Mouse (Mus musculus) liver, embryonic 12.5 days (tissue): ENCODE results near the gene Lrrc74a. TPM values are rescaled to one million over a fixed set of nuclear protein-coding genes. Genes with fewer than 3 reads are reported as not detected.
A peak's percentile ranks its signal among the peaks of the same experiment; 100 is the strongest.

Experiments
- ATAC-seq: fragments of 200-750 bp; cut with Nextera tagmentation; 2 replicates; pipeline ENCODE4 v1.8.0; 2017; ENCODE audit warnings: moderate number of reproducible peaks, mild to moderate bottlenecking, moderate library complexity
- H3K27ac ChIP-seq: fragments of 300-500 bp; sonication (generic); 2 replicates; pipeline ENCODE4 v1.5.1; 2016; ENCODE audit warnings: mild to moderate bottlenecking
- H3K27me3 ChIP-seq: fragments of 300-500 bp; sonication (generic); replicated peaks from 2 replicates; pipeline ENCODE4 v1.6.1; 2016; ENCODE audit warnings: mild to moderate bottlenecking, moderate library complexity
- H3K36me3 ChIP-seq: fragments of 300-500 bp; sonication (generic); 2 replicates; pipeline ENCODE4 v1.6.1; 2016; ENCODE audit warnings: mild to moderate bottlenecking, moderate library complexity
- H3K4me1 ChIP-seq: fragments of 300-500 bp; sonication (generic); 2 replicates; pipeline ENCODE4 v1.6.1; 2016
- H3K4me2 ChIP-seq: fragments of 300-500 bp; sonication (generic); 2 replicates; pipeline ENCODE4 v1.6.1; 2016; ENCODE audit warnings: mild to moderate bottlenecking, moderate library complexity
- H3K4me3 ChIP-seq: fragments of 300-500 bp; sonication (generic); 2 replicates; pipeline ENCODE4 v1.5.1; 2016; ENCODE audit warnings: mild to moderate bottlenecking, moderate library complexity
- H3K9ac ChIP-seq: fragments of 300-500 bp; sonication (generic); 2 replicates; pipeline ENCODE4 v1.6.1; 2016; ENCODE audit warnings: mild to moderate bottlenecking, moderate library complexity
- H3K9me3 ChIP-seq: fragments of 300-500 bp; sonication (generic); replicated peaks from 2 replicates; pipeline ENCODE4 v1.6.1; 2016; ENCODE audit warnings: mild to moderate bottlenecking, moderate library complexity
- WGBS: fragments of 180-500 bp; shearing (Covaris S2); methylation state at CpG from one replicate; pipeline ENCODE4 v1.1.7; 2016; ENCODE audit not compliant: insufficient replicate concordance; 5-methylcytosine and 5-hydroxymethylcytosine counted together
- polyA plus RNA-seq: library from polyadenylated mRNA; unstranded; fragments of >200 nt; fragmentation: Nextera tagmentation; extraction: Ambion mirVana; gene quantifications from 2 replicates; pipeline ENCODE4 v1.2.1, GENCODE M21; 2016

Gene Lrrc74a
- polyA plus RNA-seq, 1 experiment from 2014 or later, result not detected

DNA sequence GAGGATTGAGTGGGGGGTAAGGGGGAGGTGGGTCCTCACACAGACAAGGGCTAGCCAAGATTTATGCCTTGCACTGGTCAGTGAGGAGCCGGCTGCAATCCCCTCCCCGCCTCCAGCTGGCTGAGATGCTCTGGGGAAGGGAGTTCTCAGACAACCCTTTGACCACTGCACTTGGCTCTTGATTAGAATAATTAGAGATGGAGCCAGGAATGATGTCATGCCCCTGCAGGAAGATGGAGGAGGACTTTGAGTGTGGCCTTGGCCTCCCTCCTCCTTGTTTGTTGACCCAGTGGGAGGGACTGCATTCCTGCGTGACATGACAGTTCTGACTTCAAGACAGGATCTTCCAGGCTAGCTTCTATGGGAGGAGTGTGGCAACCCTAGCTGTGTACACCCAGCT is 59.7 kb downstream of the Lrrc74a start:
- H3K9ac ChIP-seq, result no peak overlapping the region
- ATAC-seq, result no peak

DNA sequence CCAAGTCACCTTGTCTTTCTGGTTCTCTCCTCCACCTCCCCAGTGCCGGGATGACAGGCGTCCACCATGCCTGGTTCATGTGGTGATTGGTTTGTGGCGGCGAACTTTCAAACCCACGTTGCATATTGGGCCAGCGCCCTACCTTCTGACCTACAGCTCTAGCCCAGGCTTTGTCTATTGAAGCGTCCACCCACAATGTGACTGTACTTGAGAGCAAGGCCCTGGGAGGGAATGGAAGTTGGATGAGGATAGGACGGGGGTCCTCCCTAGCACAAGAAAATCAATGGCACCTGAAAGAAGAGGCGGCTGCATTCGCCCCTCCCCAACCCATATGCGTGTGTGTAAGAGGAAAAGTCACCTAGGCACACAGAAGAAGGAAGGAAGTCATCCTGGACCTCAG is 60.2 kb downstream of the Lrrc74a start:
- H3K36me3 ChIP-seq, result no peaks in the 10 kb centered on the region
- H3K27me3 ChIP-seq, result 0 out of 2 replicates have a peak, but pooled peaks cover 6% of the 10 kb centered on the region
- H3K9ac ChIP-seq, result no peak overlapping the region
- WGBS, result 77% methylated on average over 11 of the region's 11 CpGs
- no peak for ATAC-seq
- no peaks in the 10 kb centered on the region for H3K9me3 ChIP-seq
- no peak overlapping the region for H3K4me3 ChIP-seq
- no peak overlapping the region for H3K27ac ChIP-seq
- no peak overlapping the region for H3K4me2 ChIP-seq
- H3K4me1 ChIP-seq, result peaks cover 30% of the 10 kb centered on the region

More for the DNA sequence above, 59.7 kb downstream of the Lrrc74a start:
- 67% methylated on average over 3 of the region's 3 CpGs for WGBS
- Histone ChIP-seq H3K9me3 (no peaks in the 10 kb centered on the region), H3K4me3 (no peak overlapping the region), H3K4me1 (peaks cover 25% of the 10 kb centered on the region), H3K27me3 (0 out of 2 replicates have a peak, but pooled peaks cover 6% of the 10 kb centered on the region), H3K27ac (no peak overlapping the region), H3K36me3 (no peaks in the 10 kb centered on the region), H3K4me2 (no peak overlapping the region)

DNA sequence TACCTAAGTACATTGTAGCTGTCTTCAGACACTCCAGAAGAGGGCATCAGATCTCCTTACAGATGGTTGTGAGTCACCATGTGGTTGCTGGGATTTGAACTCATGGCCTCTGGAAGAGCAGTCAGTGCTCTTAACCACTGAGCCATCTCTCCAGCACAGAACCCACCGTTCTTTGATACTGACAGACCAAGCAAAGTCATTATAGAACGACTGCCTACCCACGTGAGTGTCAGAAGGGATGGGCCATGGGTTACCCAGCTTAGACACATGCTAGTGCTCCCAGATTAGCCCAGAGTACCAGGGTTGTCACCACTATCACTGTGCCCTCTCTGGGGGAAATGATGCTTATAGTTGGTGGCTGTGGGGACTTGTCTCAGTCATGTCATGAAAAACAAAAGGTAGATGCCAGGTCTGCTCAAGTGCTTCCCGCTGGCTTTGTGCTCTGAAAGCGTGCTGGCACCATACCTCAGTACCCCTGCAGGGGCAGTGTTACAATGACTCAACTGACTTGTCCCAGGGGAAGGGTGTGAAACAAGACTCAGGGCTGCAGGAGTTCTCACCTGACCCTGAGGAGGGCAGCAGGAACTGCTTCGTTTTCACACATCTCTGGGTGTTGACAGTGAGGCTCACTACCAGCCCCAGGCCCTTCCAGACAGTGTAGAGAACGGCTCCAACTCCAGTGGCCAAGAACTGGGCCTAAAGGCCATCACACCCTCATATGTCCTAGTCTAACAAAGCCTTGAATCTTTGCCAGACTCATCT is 61.1 kb downstream of the Lrrc74a start:
- ATAC-seq, result peak; percentile 66
- Histone ChIP-seq H3K4me2 (peak overlapping the region; percentile 31; the same call in 1 of the 2 replicates), H3K27ac (peak overlapping the region; percentile 52), H3K27me3 (no peaks in the 10 kb centered on the region), H3K4me3 (no peak overlapping the region), H3K9ac (no peak overlapping the region), H3K36me3 (no peaks in the 10 kb centered on the region), H3K4me1 (peaks cover 36% of the 10 kb centered on the region), H3K9me3 (no peaks in the 10 kb centered on the region)
- WGBS, result 55% methylated on average over 7 of the region's 7 CpGs

DNA sequence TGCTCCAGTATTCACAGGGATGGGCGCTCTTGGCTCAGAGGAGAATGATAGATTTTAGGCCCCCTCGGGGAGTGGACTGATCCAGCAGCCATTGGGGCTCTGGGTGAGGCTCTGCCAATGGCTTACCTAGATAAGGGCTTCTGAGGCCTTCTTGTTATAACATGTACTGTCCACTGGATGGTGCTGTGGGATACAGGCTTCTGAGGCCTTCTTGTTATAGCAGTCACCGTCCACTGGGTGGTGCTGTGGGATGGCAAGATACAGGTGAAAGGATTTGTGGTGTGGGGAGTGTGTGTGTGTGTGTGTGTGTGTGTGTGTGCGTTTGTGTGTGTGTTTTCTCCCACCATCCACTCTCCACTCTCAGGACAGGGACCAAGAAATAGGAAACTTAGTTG is 61.7 kb downstream of the Lrrc74a start:
- peak overlapping the region; percentile 52 for H3K27ac ChIP-seq

DNA sequence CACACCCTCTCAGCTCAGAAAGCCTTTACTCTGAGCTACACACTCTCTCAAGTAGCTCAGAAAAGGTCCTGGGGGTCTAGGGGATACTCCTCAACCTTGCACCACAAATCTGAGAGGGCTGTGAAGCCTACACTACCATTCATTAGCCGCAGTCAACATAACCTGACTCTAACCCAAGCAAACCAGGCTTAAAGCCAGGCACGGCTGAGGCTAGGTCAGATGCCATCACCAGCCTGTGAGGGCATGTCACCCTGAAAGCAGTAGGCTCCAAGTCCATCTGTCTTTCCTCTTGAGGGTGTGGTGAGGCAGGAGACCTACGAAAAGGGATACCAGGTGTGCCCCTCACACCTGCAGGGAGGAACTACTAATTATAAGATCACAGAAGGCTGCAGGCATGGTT is 62.2 kb downstream of the Lrrc74a start:
- no peaks in the 10 kb centered on the region for H3K9me3 ChIP-seq
- peaks cover 47% of the 10 kb centered on the region for H3K4me1 ChIP-seq
- no peak overlapping the region for H3K9ac ChIP-seq
- H3K27ac ChIP-seq, result no peak overlapping the region
- no peak overlapping the region for H3K4me2 ChIP-seq
- 60% methylated on average over 3 of the region's 3 CpGs for WGBS
- H3K36me3 ChIP-seq, result no peaks in the 10 kb centered on the region
- no peaks in the 10 kb centered on the region for H3K27me3 ChIP-seq
- ATAC-seq, result no peak
- no peak overlapping the region for H3K4me3 ChIP-seq

More for the DNA sequence above, 61.7 kb downstream of the Lrrc74a start:
- no peaks in the 10 kb centered on the region for H3K9me3 ChIP-seq
- no peaks in the 10 kb centered on the region for H3K27me3 ChIP-seq
- WGBS, result under 1% methylated on average over 4 of the region's 4 CpGs
- H3K36me3 ChIP-seq, result no peaks in the 10 kb centered on the region
- ATAC-seq, result peak; percentile 83
- H3K4me1 ChIP-seq, result peaks cover 42% of the 10 kb centered on the region
- H3K4me2 ChIP-seq, result peak overlapping the region; percentile 31; the same call in 1 of the 2 replicates
- no peak overlapping the region for H3K4me3 ChIP-seq
- no peak overlapping the region for H3K9ac ChIP-seq

DNA sequence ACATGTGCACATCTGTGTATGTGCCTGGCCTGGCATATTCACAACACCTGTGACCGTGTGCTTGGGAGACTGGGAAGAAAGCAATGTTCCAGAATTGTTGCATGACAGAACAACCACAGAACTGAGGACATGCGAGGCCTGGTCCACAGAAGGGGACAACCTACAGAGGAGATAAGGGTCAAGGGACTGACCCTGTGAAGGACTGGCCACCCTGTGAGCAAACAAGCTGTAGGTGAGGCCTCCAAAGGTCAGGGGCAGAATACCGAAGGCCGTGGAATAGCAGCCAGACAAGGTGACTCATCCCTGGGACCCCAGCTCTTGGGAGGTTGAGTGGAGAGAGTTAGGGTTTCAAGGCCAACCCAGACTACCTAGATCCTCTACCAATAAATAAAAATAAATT is 63.6 kb downstream of the Lrrc74a start:
- no peak overlapping the region for H3K9ac ChIP-seq
- H3K4me2 ChIP-seq, result no peak overlapping the region
- H3K9me3 ChIP-seq, result no peaks in the 10 kb centered on the region
- ATAC-seq, result no peak
- H3K27ac ChIP-seq, result no peak overlapping the region
- H3K36me3 ChIP-seq, result no peaks in the 10 kb centered on the region
- H3K27me3 ChIP-seq, result peaks cover 4% of the 10 kb centered on the region; the same call in 1 of the 2 replicates
- peaks cover 61% of the 10 kb centered on the region for H3K4me1 ChIP-seq
- no peak overlapping the region for H3K4me3 ChIP-seq
- 79% methylated on average over 4 of the region's 4 CpGs for WGBS

DNA sequence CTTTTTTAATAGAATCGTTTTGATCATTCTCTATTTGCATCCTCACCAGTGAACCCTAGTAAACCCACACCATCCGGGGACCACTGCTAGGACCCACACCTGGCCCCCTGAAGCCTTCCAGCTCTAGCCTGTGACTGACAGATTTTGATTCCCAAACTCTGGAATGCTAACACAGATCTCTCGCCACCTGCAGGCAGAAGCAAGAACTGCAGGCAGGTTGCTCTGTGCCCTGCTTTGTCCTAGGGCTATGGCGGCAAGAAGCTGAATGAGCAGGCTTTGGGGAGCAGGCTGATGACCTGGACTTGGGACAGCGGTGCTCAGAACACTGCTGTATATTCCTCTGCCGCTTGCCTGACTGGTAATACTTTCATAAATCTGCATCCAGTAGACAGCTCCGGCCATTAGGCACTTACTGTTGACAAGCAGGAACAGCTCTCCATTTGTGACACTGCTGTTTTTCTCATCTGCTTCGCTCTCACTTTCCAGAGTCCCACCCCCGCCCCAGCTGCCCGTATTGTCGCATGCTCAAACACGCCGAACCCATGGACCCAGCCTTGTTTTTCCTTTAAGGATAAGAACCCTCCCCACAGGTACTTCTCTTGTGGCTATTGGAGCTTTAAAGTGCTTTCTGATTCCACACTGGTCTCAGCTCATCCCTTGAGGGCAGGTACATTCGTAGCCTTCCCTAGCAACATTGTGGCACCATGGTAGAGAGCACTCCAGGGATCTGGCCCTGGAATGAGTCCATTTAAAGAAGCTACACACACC is 64.8 kb downstream of the Lrrc74a start:
- H3K4me3 ChIP-seq, result no peak overlapping the region
- H3K36me3 ChIP-seq, result no peaks in the 10 kb centered on the region
- 33% methylated on average over 14 of the region's 14 CpGs for WGBS
- H3K4me2 ChIP-seq, result no peak overlapping the region
- peaks cover 10% of the 10 kb centered on the region for H3K27me3 ChIP-seq
- H3K9ac ChIP-seq, result no peak overlapping the region
- H3K9me3 ChIP-seq, result no peaks in the 10 kb centered on the region
- peaks cover 61% of the 10 kb centered on the region for H3K4me1 ChIP-seq
- ATAC-seq, result no peak
- H3K27ac ChIP-seq, result peak overlapping the region; percentile 15

DNA sequence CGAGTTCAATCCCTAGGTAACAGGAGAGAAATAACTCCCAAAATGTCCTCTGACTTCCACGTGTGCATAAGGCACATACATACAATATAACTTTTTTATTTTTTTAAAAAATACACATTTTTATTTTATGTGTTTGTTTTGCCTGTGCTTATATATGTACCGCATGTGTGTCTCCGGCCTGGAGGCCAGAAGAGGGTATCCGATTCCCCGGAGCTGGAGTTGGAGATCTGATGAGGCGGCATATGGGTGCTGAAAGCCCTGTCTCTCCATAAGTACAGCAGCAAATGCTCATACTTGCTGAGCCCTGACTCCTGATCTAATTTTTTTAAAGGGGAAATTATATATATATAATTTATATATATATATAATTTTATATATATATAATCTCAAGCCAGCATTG is 65.6 kb downstream of the Lrrc74a start:
- no peak for ATAC-seq

DNA sequence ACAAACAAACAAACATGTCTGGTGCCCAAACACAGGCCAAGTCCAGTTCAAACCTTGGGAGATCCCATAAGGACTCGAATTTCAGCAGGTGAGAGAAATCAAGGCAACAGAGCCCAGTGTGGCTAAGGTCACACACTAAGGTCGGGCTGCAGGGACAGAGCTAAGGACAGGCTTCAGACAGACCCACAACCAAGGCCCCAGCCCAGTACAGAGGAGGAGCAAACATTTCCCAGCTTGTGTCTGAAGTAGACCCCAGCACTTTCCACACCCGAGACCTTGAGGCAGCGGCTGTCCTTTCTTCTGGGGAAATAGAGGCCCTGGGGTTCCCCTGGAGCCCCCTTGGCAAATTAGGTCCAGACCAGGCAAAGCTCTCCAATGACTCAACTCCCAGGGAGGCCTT is 66.2 kb downstream of the Lrrc74a start:
- Histone ChIP-seq H3K4me1 (peaks cover 58% of the 10 kb centered on the region), H3K9me3 (no peaks in the 10 kb centered on the region), H3K9ac (peak overlapping the region; percentile 19; the same call in 1 of the 2 replicates), H3K27ac (peak overlapping the region; percentile 79), H3K4me2 (peak overlapping the region; percentile 65), H3K4me3 (no peak overlapping the region), H3K27me3 (peaks cover 23% of the 10 kb centered on the region), H3K36me3 (no peaks in the 10 kb centered on the region)
- WGBS, result 25% methylated on average over 4 of the region's 4 CpGs
- ATAC-seq, result no peak

More for the DNA sequence above, 65.6 kb downstream of the Lrrc74a start:
- peaks cover 61% of the 10 kb centered on the region for H3K4me1 ChIP-seq
- H3K9me3 ChIP-seq, result no peaks in the 10 kb centered on the region
- no peak overlapping the region for H3K4me3 ChIP-seq
- no peak overlapping the region for H3K27ac ChIP-seq
- H3K36me3 ChIP-seq, result no peaks in the 10 kb centered on the region
- WGBS, result 85% methylated on average over 7 of the region's 7 CpGs
- no peak overlapping the region for H3K9ac ChIP-seq
- no peak overlapping the region for H3K4me2 ChIP-seq
- peaks cover 18% of the 10 kb centered on the region for H3K27me3 ChIP-seq

DNA sequence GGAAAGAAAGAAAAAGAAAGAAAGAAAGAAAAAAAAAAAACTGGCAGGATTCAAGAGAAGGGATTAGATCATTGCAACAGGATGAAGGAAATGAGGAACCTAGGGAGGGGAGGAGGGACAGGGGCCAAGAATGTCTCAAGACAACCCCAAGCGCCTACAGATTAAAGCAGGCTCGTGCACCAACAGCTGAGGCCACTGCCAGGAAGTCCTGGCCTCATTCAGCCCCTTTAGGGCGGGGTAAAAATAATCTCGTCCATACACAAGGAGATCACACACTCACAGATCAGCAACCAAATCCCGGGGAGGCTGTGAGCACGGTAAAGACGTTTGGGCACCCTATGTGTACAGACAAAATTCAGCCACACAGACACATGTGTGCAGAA is 66.6 kb downstream of the Lrrc74a start:
- Histone ChIP-seq H3K36me3 (no peaks in the 10 kb centered on the region), H3K4me1 (peaks cover 53% of the 10 kb centered on the region), H3K4me3 (peak overlapping the region; percentile 27; the same call in 1 of the 2 replicates), H3K27me3 (peaks cover 27% of the 10 kb centered on the region), H3K4me2 (peak overlapping the region; percentile 65), H3K27ac (peak overlapping the region; percentile 79), H3K9me3 (no peaks in the 10 kb centered on the region), H3K9ac (peak overlapping the region; percentile 43; the same call in 1 of the 2 replicates)
- ATAC-seq, result peak; percentile 79
- 2% methylated on average over 7 of the region's 7 CpGs for WGBS

DNA sequence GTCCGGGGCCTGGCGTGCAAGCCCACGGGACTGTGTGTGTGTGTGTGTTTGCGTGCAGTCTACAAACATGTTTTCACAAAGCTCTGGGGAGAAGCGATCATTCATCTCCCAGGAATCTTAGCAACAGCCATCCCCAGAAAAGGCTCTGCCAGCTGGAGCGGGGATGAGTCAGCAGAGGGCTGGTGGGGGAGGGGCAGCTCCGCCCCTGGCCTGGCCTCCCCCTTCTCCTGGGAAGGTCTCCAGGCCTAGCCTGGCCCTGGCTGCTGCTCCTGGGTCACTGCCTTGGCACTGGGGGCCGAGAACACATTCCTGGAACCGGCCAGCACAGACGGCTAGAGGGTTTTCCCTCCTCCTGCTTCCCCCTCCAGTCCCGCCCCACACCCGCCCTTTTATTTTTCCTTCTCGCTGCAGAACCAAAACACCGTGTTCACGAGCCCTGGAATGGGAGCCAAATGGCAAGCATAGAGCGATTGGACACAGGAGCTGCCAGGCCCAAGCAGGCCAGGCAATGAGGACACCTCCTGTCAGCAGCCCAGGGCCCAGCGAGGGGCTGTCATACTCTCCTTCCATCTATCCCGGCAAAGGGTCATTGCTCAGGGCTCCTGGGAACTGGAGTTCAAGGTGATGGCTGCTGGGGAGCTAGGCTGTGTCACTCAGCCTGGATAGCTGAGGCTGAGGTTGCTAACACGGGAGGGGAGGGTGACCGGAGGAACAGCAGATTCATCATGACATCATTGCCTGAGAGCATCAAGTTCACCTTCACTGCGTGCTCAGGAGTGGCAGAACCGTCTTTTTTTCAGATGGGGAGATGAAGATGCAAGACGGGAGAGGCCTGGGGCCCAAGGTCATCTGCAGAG is 67.2 kb downstream of the Lrrc74a start:
- Histone ChIP-seq H3K27me3 (peaks cover 33% of the 10 kb centered on the region), H3K4me1 (peaks cover 59% of the 10 kb centered on the region), H3K9ac (peak overlapping the region; percentile 43; the same call in 1 of the 2 replicates), H3K36me3 (no peaks in the 10 kb centered on the region), H3K27ac (peak overlapping the region; percentile 79), H3K4me3 (peak overlapping the region; percentile 27), H3K9me3 (no peaks in the 10 kb centered on the region), H3K4me2 (peak overlapping the region; percentile 65)
- ATAC-seq, result peak; percentile 72
- 8% methylated on average over 23 of the region's 23 CpGs for WGBS
